Mouse (Mus musculus): ENCODE data around the gene Omt2b. TPM values are rescaled to one million over a fixed set of nuclear protein-coding genes. Genes with fewer than 3 reads are reported as not detected.
"Not testable (repeated sequence)": the region's sequence is repeated elsewhere in the genome, so short reads cannot be mapped to it uniquely, and the experiment has no call there.

Gene Omt2b
- polyA plus RNA-seq, 1 experiment from 2014 or later = not detected

- H3K27me3 ChIP-seq (ENCODE audit: poor library complexity, severe bottlenecking) = no peaks in the 10 kb centered on the region
- H3K4me3 ChIP-seq = no peak overlapping the region
- DNase-seq (ENCODE audit: extremely low spot score, low spot score) = no peak
- H3K9me3 ChIP-seq = no peaks in the 10 kb centered on the region
- no peak overlapping the region for H3K27ac ChIP-seq
- H3K36me3 ChIP-seq (replicated peaks) = no peaks in the 10 kb centered on the region
- WGBS = 79% methylated on average over 6 of the region's 6 CpGs
- H3K4me1 ChIP-seq = no peaks in the 10 kb centered on the region
Measured at GRCm38 (mm10) chr9:78359750-78360483, 32.5 kb downstream of the Omt2b start.

GRCm38 (mm10) chr9:78360484-78360872, 33.1 kb downstream of the Omt2b start:
- Histone ChIP-seq H3K4me3 (no peak overlapping the region), H3K36me3 (replicated peaks) (no peaks in the 10 kb centered on the region), H3K4me1 (no peaks in the 10 kb centered on the region), H3K9me3 (no peaks in the 10 kb centered on the region), H3K27ac (no peak overlapping the region), H3K27me3 (ENCODE audit: poor library complexity, severe bottlenecking) (no peaks in the 10 kb centered on the region)
- no peak for DNase-seq (ENCODE audit: extremely low spot score, low spot score)
- WGBS = 49% methylated on average over 2 of the region's 2 CpGs

- Histone ChIP-seq H3K4me1 (peaks cover 5% of the 10 kb centered on the region; the same call in 1 of the 2 replicates), H3K27ac (no peak overlapping the region), H3K9me3 (no peaks in the 10 kb centered on the region), H3K36me3 (replicated peaks) (no peaks in the 10 kb centered on the region), H3K27me3 (ENCODE audit: poor library complexity, severe bottlenecking) (no peaks in the 10 kb centered on the region), H3K4me3 (no peak overlapping the region)
- no peak for DNase-seq (ENCODE audit: extremely low spot score, low spot score)
- 77% methylated on average over 6 of the region's 6 CpGs for whole genome bisulfite sequencing
Measured at GRCm38 (mm10) chr9:78363374-78363773, 36.0 kb downstream of the Omt2b start.

GRCm38 (mm10) chr9:78364701-78365100, 37.3 kb downstream of the Omt2b start:
- no peaks in the 10 kb centered on the region for H3K9me3 ChIP-seq
- no peaks in the 10 kb centered on the region for H3K36me3 ChIP-seq (replicated peaks)
- H3K4me1 ChIP-seq = peaks cover 5% of the 10 kb centered on the region; the same call in 1 of the 2 replicates
- no peak overlapping the region for H3K4me3 ChIP-seq
- DNase-seq (ENCODE audit: extremely low spot score, low spot score) = no peak
- WGBS = 92% methylated on average over 6 of the region's 6 CpGs
- no peak overlapping the region for H3K27ac ChIP-seq
- no peaks in the 10 kb centered on the region for H3K27me3 ChIP-seq (ENCODE audit: poor library complexity, severe bottlenecking)

GRCm38 (mm10) chr9:78365850-78366544, 38.6 kb downstream of the Omt2b start:
- no peaks in the 10 kb centered on the region for H3K27me3 ChIP-seq (ENCODE audit: poor library complexity, severe bottlenecking)
- H3K4me3 ChIP-seq = no peak overlapping the region
- H3K9me3 ChIP-seq = no peaks in the 10 kb centered on the region
- DNase-seq (ENCODE audit: extremely low spot score, low spot score) = no peak
- H3K27ac ChIP-seq = no peak overlapping the region
- WGBS = 68% methylated on average over 13 of the region's 13 CpGs
- peaks cover 5% of the 10 kb centered on the region; the same call in 1 of the 2 replicates for H3K4me1 ChIP-seq
- H3K36me3 ChIP-seq (replicated peaks) = no peaks in the 10 kb centered on the region

GRCm38 (mm10) chr9:78367959-78368358, 40.6 kb downstream of the Omt2b start, which contains the start of gene Dppa5a:
Dppa5a (minus strand) TSS chr9:78368177.
- H3K9me3 ChIP-seq; H3K4me1 ChIP-seq; H3K4me3 ChIP-seq; DNase-seq (ENCODE audit: extremely low spot score, low spot score); H3K27me3 ChIP-seq (ENCODE audit: poor library complexity, severe bottlenecking); H3K36me3 ChIP-seq (replicated peaks); H3K27ac ChIP-seq: not testable (repeated sequence)
- WGBS = 93% methylated on average over 16 of the region's 16 CpGs

- 81% methylated on average over 3 of the region's 3 CpGs for WGBS
- H3K27me3 ChIP-seq (ENCODE audit: poor library complexity, severe bottlenecking) = no peaks in the 10 kb centered on the region
- H3K4me1 ChIP-seq = peaks cover 5% of the 10 kb centered on the region; the same call in 1 of the 2 replicates
- H3K4me3 ChIP-seq = no peak overlapping the region
- H3K9me3 ChIP-seq = no peaks in the 10 kb centered on the region
- H3K36me3 ChIP-seq (replicated peaks) = no peaks in the 10 kb centered on the region
- H3K27ac ChIP-seq = no peak overlapping the region
- no peak for DNase-seq (ENCODE audit: extremely low spot score, low spot score)
Measured at GRCm38 (mm10) chr9:78368671-78369293, 41.4 kb downstream of the Omt2b start.

GRCm38 (mm10) chr9:78369349-78369748, 42.0 kb downstream of the Omt2b start:
- H3K27me3 ChIP-seq (ENCODE audit: poor library complexity, severe bottlenecking) = no peaks in the 10 kb centered on the region
- peaks cover 5% of the 10 kb centered on the region; the same call in 1 of the 2 replicates for H3K4me1 ChIP-seq
- 97% methylated on average over 2 of the region's 2 CpGs for WGBS
- H3K9me3 ChIP-seq = no peaks in the 10 kb centered on the region
- H3K4me3 ChIP-seq = no peak overlapping the region
- DNase-seq (ENCODE audit: extremely low spot score, low spot score) = no peak
- H3K27ac ChIP-seq = no peak overlapping the region
- H3K36me3 ChIP-seq (replicated peaks) = no peaks in the 10 kb centered on the region

- H3K27me3 ChIP-seq (ENCODE audit: poor library complexity, severe bottlenecking) = no peaks in the 10 kb centered on the region
- 90% methylated on average over 7 of the region's 7 CpGs for WGBS
- no peaks in the 10 kb centered on the region for H3K36me3 ChIP-seq (replicated peaks)
- H3K27ac ChIP-seq = no peak overlapping the region
- DNase-seq (ENCODE audit: extremely low spot score, low spot score) = no peak
- H3K4me3 ChIP-seq = no peak overlapping the region
- H3K9me3 ChIP-seq = no peaks in the 10 kb centered on the region
- H3K4me1 ChIP-seq = peaks cover 5% of the 10 kb centered on the region; the same call in 1 of the 2 replicates
Measured at GRCm38 (mm10) chr9:78369786-78370185, 42.4 kb downstream of the Omt2b start.

GRCm38 (mm10) chr9:78371441-78371840, 44.1 kb downstream of the Omt2b start:
- Histone ChIP-seq H3K4me3 (no peak overlapping the region), H3K27me3 (ENCODE audit: poor library complexity, severe bottlenecking) (peaks cover 2% of the 10 kb centered on the region; the same call in 1 of the 2 replicates), H3K9me3 (no peaks in the 10 kb centered on the region), H3K36me3 (replicated peaks) (no peaks in the 10 kb centered on the region), H3K27ac (no peak overlapping the region), H3K4me1 (no peaks in the 10 kb centered on the region)
- no peak for DNase-seq (ENCODE audit: extremely low spot score, low spot score)
- WGBS = 96% methylated on average over 3 of the region's 3 CpGs

- Histone ChIP-seq H3K4me1 (peaks cover 6% of the 10 kb centered on the region), H3K27me3 (ENCODE audit: poor library complexity, severe bottlenecking) (peaks cover 17% of the 10 kb centered on the region), H3K4me3 (no peak overlapping the region), H3K27ac (no peak overlapping the region), H3K36me3 (replicated peaks) (no peaks in the 10 kb centered on the region), H3K9me3 (no peaks in the 10 kb centered on the region)
- WGBS = 90% methylated on average over 10 of the region's 10 CpGs
- DNase-seq (ENCODE audit: extremely low spot score, low spot score) = no peak
Measured at GRCm38 (mm10) chr9:78372827-78373504, 45.6 kb downstream of the Omt2b start.

- Histone ChIP-seq H3K27me3 (ENCODE audit: poor library complexity, severe bottlenecking) (peaks cover 28% of the 10 kb centered on the region), H3K4me1 (peaks cover 19% of the 10 kb centered on the region), H3K27ac (no peak overlapping the region), H3K9me3 (no peaks in the 10 kb centered on the region), H3K4me3 (no peak overlapping the region), H3K36me3 (replicated peaks) (no peaks in the 10 kb centered on the region)
- DNase-seq (ENCODE audit: extremely low spot score, low spot score) = no peak
- WGBS = 65% methylated on average over 5 of the region's 5 CpGs
Measured at GRCm38 (mm10) chr9:78374397-78374796, 47.0 kb downstream of the Omt2b start.

All from forebrain, embryonic 10.5 days (tissue).